22 mouse cellular contexts compared by ENCODE assay signal in genomic region chr13:99409216-99409615, GRCm38 (mm10).
DNase-seq lines count a peak whose midpoint lies in the region; ATAC-seq and TF ChIP-seq lines count a peak whose summit lies in the region.
"Had no signal": no experiment of that assay in that cellular context is flagged by ENCODE, and none has a peak within 500 bp of the region (broad histone marks: within the 10 kb centered on the region; RNA-seq: fewer than 3 reads in every experiment).

No protein-coding gene starts in this region.

- no peaks in the 10 kb centered on the region for H3K9me3 ChIP-seq in embryonic facial prominence, embryonic 13.5 days
- no peaks in the 10 kb centered on the region for H3K9me3 ChIP-seq in embryonic facial prominence, embryonic 10.5 days
- H3K9me3 ChIP-seq in midbrain, embryonic 11.5 days (ENCODE audit: control insufficient read depth, low read length) = no peaks in the 10 kb centered on the region
- H3K9me3 ChIP-seq in midbrain, embryonic 15.5 days = no peaks in the 10 kb centered on the region
- H3K9me3 ChIP-seq in forebrain, postnatal 0 days (ENCODE audit: low read length) = no peaks in the 10 kb centered on the region
- H3K9me3 ChIP-seq: G1E; heart, embryonic 15.5 days had no signal

- ATAC-seq in embryonic facial prominence, embryonic 13.5 days (ENCODE audit: insufficient number of reproducible peaks, insufficient read depth, low FRiP score, low TSS enrichment, low read depth) = no peak
- no peak for ATAC-seq in midbrain, embryonic 11.5 days (ENCODE audit: low FRiP score)
- no peak for ATAC-seq in midbrain, embryonic 15.5 days (replicated peaks)
- ATAC-seq in forebrain, postnatal 0 days = peak; percentile 68; the same call in 1 of the 2 replicates
- ATAC-seq: CD4-positive, CD25-positive, alpha-beta regulatory T cell, adult 4 months; intestine, embryonic 16.5 days had no signal

- H3K4me3 ChIP-seq in embryonic facial prominence, embryonic 13.5 days = no peak overlapping the region
- H3K4me3 ChIP-seq in embryonic facial prominence, embryonic 10.5 days = no peak overlapping the region
- H3K4me3 ChIP-seq in midbrain, embryonic 11.5 days (ENCODE audit: low read depth, low read length) = no peak overlapping the region
- H3K4me3 ChIP-seq in midbrain, embryonic 15.5 days = no peak overlapping the region
- no peak overlapping the region for H3K4me3 ChIP-seq in forebrain, postnatal 0 days (ENCODE audit: low read depth, low read length)
- H3K4me3 ChIP-seq: heart, adult 2 months; heart, embryonic 15.5 days had no signal

- H3K4me1 ChIP-seq in embryonic facial prominence, embryonic 13.5 days = peaks cover 38% of the 10 kb centered on the region
- peaks cover 31% of the 10 kb centered on the region for H3K4me1 ChIP-seq in embryonic facial prominence, embryonic 10.5 days
- peaks cover 12% of the 10 kb centered on the region for H3K4me1 ChIP-seq in midbrain, embryonic 11.5 days (ENCODE audit: control insufficient read depth, insufficient read depth, low read length)
- peaks cover 9% of the 10 kb centered on the region for H3K4me1 ChIP-seq in midbrain, embryonic 15.5 days
- no peaks in the 10 kb centered on the region for H3K4me1 ChIP-seq in forebrain, postnatal 0 days (ENCODE audit: insufficient read depth)

- TF ChIP-seq CTCF in forebrain, postnatal 0 days (IDR thresholded peaks at IDR 0.05; ENCODE audit: low read depth) = no peak

- no peaks in the 10 kb centered on the region for H3K27me3 ChIP-seq in embryonic facial prominence, embryonic 13.5 days
- no peaks in the 10 kb centered on the region for H3K27me3 ChIP-seq in embryonic facial prominence, embryonic 10.5 days (replicated peaks; ENCODE audit: low read depth, poor library complexity, severe bottlenecking)
- no peaks in the 10 kb centered on the region for H3K27me3 ChIP-seq in midbrain, embryonic 11.5 days (ENCODE audit: control insufficient read depth, insufficient read depth, low read length)
- H3K27me3 ChIP-seq in midbrain, embryonic 15.5 days (replicated peaks) = no peaks in the 10 kb centered on the region
- H3K27me3 ChIP-seq in forebrain, postnatal 0 days (ENCODE audit: insufficient read depth, low read length) = no peaks in the 10 kb centered on the region
- H3K27me3 ChIP-seq: heart, embryonic 15.5 days had no signal

- WGBS in embryonic facial prominence, embryonic 13.5 days = 52% methylated on average over 2 of the region's 2 CpGs
- WGBS in embryonic facial prominence, embryonic 10.5 days = 73% methylated on average over 2 of the region's 2 CpGs
- WGBS in midbrain, embryonic 11.5 days = 60% methylated on average over 2 of the region's 2 CpGs
- 19% methylated on average over 2 of the region's 2 CpGs for WGBS in midbrain, embryonic 15.5 days
- 24% methylated on average over 2 of the region's 2 CpGs for WGBS in forebrain, postnatal 0 days

- H3K9ac ChIP-seq in embryonic facial prominence, embryonic 13.5 days = 0 out of 2 replicates have a peak overlapping the region, but pooled peaks have one; percentile 21
- no peak overlapping the region for H3K9ac ChIP-seq in midbrain, embryonic 11.5 days (ENCODE audit: low read length)
- H3K9ac ChIP-seq in midbrain, embryonic 15.5 days = no peak overlapping the region
- no peak overlapping the region for H3K9ac ChIP-seq in forebrain, postnatal 0 days
- H3K9ac ChIP-seq: heart, embryonic 15.5 days; hindbrain, embryonic 14.5 days had no signal

- H3K36me3 ChIP-seq in embryonic facial prominence, embryonic 13.5 days = peaks cover 58% of the 10 kb centered on the region
- peaks cover 78% of the 10 kb centered on the region for H3K36me3 ChIP-seq in embryonic facial prominence, embryonic 10.5 days (replicated peaks)
- peaks cover 14% of the 10 kb centered on the region for H3K36me3 ChIP-seq in midbrain, embryonic 11.5 days (ENCODE audit: control insufficient read depth, insufficient read depth, low read length)
- 0 out of 2 replicates have a peak, but pooled peaks cover 4% of the 10 kb centered on the region for H3K36me3 ChIP-seq in midbrain, embryonic 15.5 days (replicated peaks)
- peaks cover 28% of the 10 kb centered on the region for H3K36me3 ChIP-seq in forebrain, postnatal 0 days (ENCODE audit: insufficient read depth)

- DNase-seq in embryonic facial prominence, embryonic 10.5 days (ENCODE audit: low spot score) = no peak
- peak; percentile 28 for DNase-seq in midbrain, embryonic 11.5 days (ENCODE audit: low spot score, missing footprints)
- DNase-seq in forebrain, postnatal 0 days = no peak
- DNase-seq in left cerebral cortex, adult 11 months (ENCODE audit: low spot score) = no peak
- no peak for DNase-seq in left cerebral cortex, adult 8-10 months (ENCODE audit: low spot score in 2 of 2)
- DNase-seq: adrenal gland, adult 8-10 months; adrenal gland, postnatal 36 days; B cell, adult 2 months; cerebellum, adult 11-12 months; cerebellum, adult 9-10 months; cerebellum, postnatal 25 days; gastrocnemius, postnatal 14 days; heart, adult 2 months; heart, postnatal 14 days had no signal

- no peak overlapping the region for H3K27ac ChIP-seq in embryonic facial prominence, embryonic 13.5 days
- H3K27ac ChIP-seq in embryonic facial prominence, embryonic 10.5 days (replicated peaks) = no peak overlapping the region
- no peak overlapping the region for H3K27ac ChIP-seq in midbrain, embryonic 11.5 days (ENCODE audit: low read depth, low read length)
- H3K27ac ChIP-seq in midbrain, embryonic 15.5 days = no peak overlapping the region
- H3K27ac ChIP-seq in forebrain, postnatal 0 days (ENCODE audit: low read depth, low read length) = no peak overlapping the region
- H3K27ac ChIP-seq: heart, adult 2 months; heart, embryonic 15.5 days; hindbrain, embryonic 14.5 days had no signal

- no peak overlapping the region for H3K4me2 ChIP-seq in embryonic facial prominence, embryonic 13.5 days
- no peak overlapping the region for H3K4me2 ChIP-seq in midbrain, embryonic 11.5 days
- no peak overlapping the region for H3K4me2 ChIP-seq in midbrain, embryonic 15.5 days
- no peak overlapping the region for H3K4me2 ChIP-seq in forebrain, postnatal 0 days (ENCODE audit: low read depth)
- H3K4me2 ChIP-seq: heart, embryonic 11.5 days; heart, embryonic 15.5 days; hindbrain, embryonic 14.5 days had no signal
